Mouse (Mus musculus): Measurements from ENCODE around the gene Cypt3. TPM values are rescaled to one million over a fixed set of nuclear protein-coding genes. Genes with fewer than 3 reads are reported as not detected.

Cypt3 gene
- polyA plus RNA-seq (2015; fragmentation: Nextera tagmentation; extraction: Ambion mirVana) = not detected in 2 replicates

DNA sequence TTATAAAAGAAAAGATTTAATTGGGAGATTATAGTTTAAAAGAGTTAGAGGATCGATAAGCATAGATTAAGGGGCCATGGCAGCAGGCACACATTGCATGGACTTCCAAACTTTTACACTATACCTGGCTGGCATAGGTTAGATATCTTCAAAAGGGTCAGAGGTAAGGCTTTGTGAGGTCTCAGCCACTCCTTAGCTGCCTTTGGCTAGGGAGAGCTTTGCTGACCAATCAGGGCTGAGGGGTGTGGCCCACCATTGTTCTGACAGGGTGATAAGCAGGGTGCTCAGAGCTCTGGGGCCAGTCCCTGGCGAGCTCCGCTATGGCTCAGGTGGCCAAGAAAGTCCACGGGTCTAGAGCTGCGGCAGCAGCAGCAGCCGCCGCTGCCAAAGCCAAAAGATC is at the start of gene Cypt3:
Cypt3 (plus strand) TSS at position 301 of the 400 bp plus-strand sequence.
- Histone ChIP-seq H3K27me3 (ENCODE audit: insufficient read depth, low read length) (no peaks in the 10 kb centered on the region), H3K4me1 (ENCODE audit: insufficient read depth, low read length) (no peaks in the 10 kb centered on the region), H3K4me3 (ENCODE audit: low read length) (no peak within 1 kb of the TSS), H3K27ac (ENCODE audit: low read length) (no peak within 1 kb of the TSS), H3K9ac (replicated peaks; ENCODE audit: low read length) (no peak within 1 kb of the TSS), H3K4me2 (replicated peaks; ENCODE audit: low read depth, low read length) (no peak within 1 kb of the TSS), H3K9me3 (ENCODE audit: low read length) (no peaks in the 10 kb centered on the region), H3K36me3 (ENCODE audit: insufficient read depth, low read length) (no peaks in the 10 kb centered on the region)
- ATAC-seq (ENCODE audit: low FRiP score, low TSS enrichment) = no peak
- WGBS = 76% methylated on average over 7 of the region's 7 CpGs

DNA sequence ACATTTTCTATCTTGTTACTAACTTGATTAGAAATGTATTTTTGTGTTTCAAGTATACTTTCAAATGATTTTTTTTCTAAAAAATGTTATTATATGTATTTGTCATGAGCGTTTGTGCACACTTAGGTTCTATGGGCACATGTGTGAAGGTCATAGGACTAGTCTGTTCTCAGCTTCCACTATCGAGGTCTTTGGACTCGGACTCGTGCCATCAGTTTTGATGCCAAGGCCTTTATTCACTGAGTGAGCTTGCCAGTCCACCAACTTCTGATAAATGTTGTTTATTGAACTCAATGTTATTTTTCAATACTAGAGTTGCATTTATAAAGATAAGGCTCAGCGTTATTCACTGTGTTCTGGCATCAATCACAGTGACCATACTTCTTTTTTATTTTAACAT is 42.9 kb upstream of the Cypt3 start:
- WGBS = 88% methylated on average over 5 of the region's 5 CpGs
- Histone ChIP-seq H3K27ac (ENCODE audit: low read length) (no peak overlapping the region), H3K4me3 (ENCODE audit: low read length) (no peak overlapping the region), H3K36me3 (ENCODE audit: insufficient read depth, low read length) (no peaks in the 10 kb centered on the region), H3K9me3 (ENCODE audit: low read length) (no peaks in the 10 kb centered on the region), H3K4me2 (replicated peaks; ENCODE audit: low read depth, low read length) (no peak overlapping the region), H3K4me1 (ENCODE audit: insufficient read depth, low read length) (no peaks in the 10 kb centered on the region), H3K27me3 (ENCODE audit: insufficient read depth, low read length) (no peaks in the 10 kb centered on the region), H3K9ac (replicated peaks; ENCODE audit: low read length) (no peak overlapping the region)
- no peak for ATAC-seq (ENCODE audit: low FRiP score, low TSS enrichment)

DNA sequence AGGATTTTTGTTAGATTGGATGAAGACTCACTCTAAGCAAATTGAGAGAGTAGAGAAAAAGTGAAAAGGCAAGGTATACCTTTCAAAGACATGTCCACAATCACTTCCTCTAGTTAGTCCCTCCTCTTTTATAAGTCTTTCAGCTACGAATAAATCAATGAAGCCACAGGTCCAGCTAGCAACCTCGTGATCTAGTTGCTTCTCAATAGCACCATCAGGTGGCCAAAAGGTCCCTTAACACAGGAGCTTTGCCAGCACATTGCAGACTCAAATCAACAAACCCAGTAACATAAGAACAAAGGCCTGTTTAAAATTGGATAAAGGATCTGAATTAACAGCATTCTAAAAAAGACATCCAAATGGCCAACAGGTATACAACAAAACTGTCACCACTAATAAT is 30.0 kb upstream of the Cypt3 start:
- 35% methylated on average over 2 of the region's 2 CpGs for WGBS
- no peak for ATAC-seq (ENCODE audit: low FRiP score, low TSS enrichment)
- H3K4me2 ChIP-seq (replicated peaks; ENCODE audit: low read depth, low read length) = no peak overlapping the region
- H3K4me1 ChIP-seq (ENCODE audit: insufficient read depth, low read length) = no peaks in the 10 kb centered on the region
- H3K27ac ChIP-seq (ENCODE audit: low read length) = no peak overlapping the region
- H3K27me3 ChIP-seq (ENCODE audit: insufficient read depth, low read length) = no peaks in the 10 kb centered on the region
- H3K36me3 ChIP-seq (ENCODE audit: insufficient read depth, low read length) = no peaks in the 10 kb centered on the region
- H3K9ac ChIP-seq (replicated peaks; ENCODE audit: low read length) = no peak overlapping the region
- no peaks in the 10 kb centered on the region for H3K9me3 ChIP-seq (ENCODE audit: low read length)
- no peak overlapping the region for H3K4me3 ChIP-seq (ENCODE audit: low read length)

DNA sequence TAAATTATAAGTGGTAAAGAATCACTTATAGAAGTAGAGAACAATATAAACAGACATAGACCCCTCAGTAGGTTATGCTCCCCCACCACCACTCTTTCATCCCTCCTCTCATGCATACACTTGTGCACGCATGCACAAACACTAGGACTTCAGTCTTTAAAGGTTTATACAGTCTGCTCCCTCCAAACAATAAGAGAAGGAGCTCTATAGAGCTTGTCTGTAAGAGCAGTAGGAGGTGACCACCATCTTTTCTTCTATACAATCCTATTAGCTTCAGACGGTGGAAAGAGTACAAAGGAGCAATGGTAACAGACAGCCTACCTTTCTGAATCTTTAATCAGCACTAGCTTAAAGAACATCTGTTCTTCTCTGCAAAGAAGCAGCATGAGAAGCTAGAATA is 1.8 kb upstream of the Cypt3 start:
- 73% methylated on average over 2 of the region's 2 CpGs for WGBS

DNA sequence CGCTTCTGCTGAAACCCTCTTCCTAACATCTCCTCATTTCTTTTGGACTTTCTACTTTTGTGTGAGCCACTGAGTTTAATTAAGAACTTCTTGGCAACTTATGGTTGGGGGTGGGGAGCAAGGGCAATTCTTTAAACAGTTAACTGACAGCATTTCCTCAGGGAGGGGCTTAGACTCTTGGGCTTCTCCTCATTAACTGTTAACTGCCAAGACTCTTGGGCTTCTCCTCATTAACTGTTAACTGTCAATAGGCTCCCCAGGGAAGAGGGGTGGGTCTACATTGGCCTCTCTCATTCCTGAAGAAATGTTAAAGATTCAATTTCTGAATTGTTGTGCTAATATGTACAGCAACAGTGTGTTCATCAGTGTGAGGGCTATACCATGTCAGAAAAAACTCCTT is 6.3 kb downstream of the Cypt3 start:
- Histone ChIP-seq H3K4me2 (replicated peaks; ENCODE audit: low read depth, low read length) (no peak overlapping the region), H3K4me1 (ENCODE audit: insufficient read depth, low read length) (no peaks in the 10 kb centered on the region), H3K27me3 (ENCODE audit: insufficient read depth, low read length) (no peaks in the 10 kb centered on the region), H3K9me3 (ENCODE audit: low read length) (no peaks in the 10 kb centered on the region), H3K4me3 (ENCODE audit: low read length) (no peak overlapping the region), H3K36me3 (ENCODE audit: insufficient read depth, low read length) (no peaks in the 10 kb centered on the region), H3K9ac (replicated peaks; ENCODE audit: low read length) (no peak overlapping the region), H3K27ac (ENCODE audit: low read length) (no peak overlapping the region)
- no peak for ATAC-seq (ENCODE audit: low FRiP score, low TSS enrichment)
- WGBS = 79% methylated on average over 1 of the region's 1 CpGs

More for the DNA sequence above, 1.8 kb upstream of the Cypt3 start:
- Histone ChIP-seq H3K27me3 (ENCODE audit: insufficient read depth, low read length) (no peaks in the 10 kb centered on the region), H3K4me1 (ENCODE audit: insufficient read depth, low read length) (no peaks in the 10 kb centered on the region), H3K4me2 (replicated peaks; ENCODE audit: low read depth, low read length) (no peak overlapping the region), H3K36me3 (ENCODE audit: insufficient read depth, low read length) (no peaks in the 10 kb centered on the region), H3K27ac (ENCODE audit: low read length) (no peak overlapping the region), H3K9me3 (ENCODE audit: low read length) (no peaks in the 10 kb centered on the region), H3K4me3 (ENCODE audit: low read length) (no peak overlapping the region), H3K9ac (replicated peaks; ENCODE audit: low read length) (no peak overlapping the region)
- no peak for ATAC-seq (ENCODE audit: low FRiP score, low TSS enrichment)

DNA sequence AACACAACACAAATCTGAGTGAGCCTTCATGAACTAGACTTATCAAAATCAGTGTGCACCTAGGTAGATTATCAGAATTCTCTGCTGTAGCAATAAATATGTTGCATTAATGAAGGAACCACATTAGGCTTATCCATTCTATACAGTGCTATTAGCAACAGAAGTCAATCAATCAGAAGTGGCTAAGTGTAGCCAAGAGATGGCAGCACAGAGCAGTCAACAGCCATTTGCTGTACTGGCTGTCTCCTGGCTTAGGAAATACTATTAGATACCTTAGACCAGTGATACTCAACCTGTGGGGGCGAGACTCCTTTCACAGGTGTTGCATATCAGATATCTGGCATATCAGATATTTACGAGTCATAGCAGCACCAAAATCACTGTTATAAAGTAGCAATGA is 41.2 kb downstream of the Cypt3 start:
- Histone ChIP-seq H3K9ac (replicated peaks; ENCODE audit: low read length) (no peak overlapping the region), H3K36me3 (ENCODE audit: insufficient read depth, low read length) (no peaks in the 10 kb centered on the region), H3K27me3 (ENCODE audit: insufficient read depth, low read length) (no peaks in the 10 kb centered on the region), H3K9me3 (ENCODE audit: low read length) (no peaks in the 10 kb centered on the region), H3K4me1 (ENCODE audit: insufficient read depth, low read length) (no peaks in the 10 kb centered on the region), H3K27ac (ENCODE audit: low read length) (no peak overlapping the region), H3K4me2 (replicated peaks; ENCODE audit: low read depth, low read length) (no peak overlapping the region), H3K4me3 (ENCODE audit: low read length) (no peak overlapping the region)
- WGBS = 60% methylated on average over 2 of the region's 2 CpGs
- no peak for ATAC-seq (ENCODE audit: low FRiP score, low TSS enrichment)

Other genes starting within 250 kb of the Cypt3 start
- gene Ubqln2, start 60.4 kb upstream of the Cypt3 start, polyA plus RNA-seq (2015; fragmentation: Nextera tagmentation; extraction: Ambion mirVana) = 14.4 and 19.6 TPM in 2 replicates
- gene Kctd12b, start 137.8 kb downstream of the Cypt3 start, polyA plus RNA-seq (2015; fragmentation: Nextera tagmentation; extraction: Ambion mirVana) = 10.8 and 11.0 TPM in 2 replicates
- 98.9 and 99.4 TPM in 2 replicates for gene Nbdy, start 165.0 kb downstream of the Cypt3 start, polyA plus RNA-seq (2015; fragmentation: Nextera tagmentation; extraction: Ambion mirVana)

Data from kidney, embryonic 16.5 days (tissue).